Mouse (Mus musculus): Measurements from ENCODE around the gene Tmem18. TPM values are rescaled to one million over a fixed set of nuclear protein-coding genes. Genes with fewer than 3 reads are reported as not detected.

Gene Tmem18
- polyA plus RNA-seq, 1 experiment from 2014 or later: 25.8 TPM

- Histone ChIP-seq H3K9me3 (ENCODE audit: control insufficient read depth, low read length) (no peaks in the 10 kb centered on the region), H3K4me3 (ENCODE audit: low read depth, low read length) (no peak overlapping the region), H3K4me2 (ENCODE audit: low read depth, severe bottlenecking) (no peak overlapping the region), H3K36me3 (ENCODE audit: control insufficient read depth, insufficient read depth, low read length) (peaks cover 3% of the 10 kb centered on the region; the same call in 1 of the 2 replicates), H3K27me3 (ENCODE audit: control insufficient read depth, insufficient read depth, low read length) (no peaks in the 10 kb centered on the region), H3K4me1 (ENCODE audit: control insufficient read depth, insufficient read depth, low read length) (no peaks in the 10 kb centered on the region), H3K27ac (replicated peaks; ENCODE audit: low read depth, low read length) (no peak overlapping the region), H3K9ac (ENCODE audit: low read length) (no peak overlapping the region)
- no peak for DNase-seq (ENCODE audit: low spot score)
- WGBS: 85% methylated on average over 5 of the region's 5 CpGs
- no peak for ATAC-seq (ENCODE audit: insufficient number of reproducible peaks, low FRiP score, low TSS enrichment, low read depth)
Measured at GRCm38 (mm10) chr12:30591832-30592231, 7.6 kb downstream of the Tmem18 start.

- peak; percentile 69 for DNase-seq (ENCODE audit: low spot score)
- no peak overlapping the region for H3K4me3 ChIP-seq (ENCODE audit: low read depth, low read length)
- ATAC-seq (ENCODE audit: insufficient number of reproducible peaks, low FRiP score, low TSS enrichment, low read depth): no peak
- H3K4me1 ChIP-seq (ENCODE audit: control insufficient read depth, insufficient read depth, low read length): no peaks in the 10 kb centered on the region
- H3K4me2 ChIP-seq (ENCODE audit: low read depth, severe bottlenecking): no peak overlapping the region
- H3K36me3 ChIP-seq (ENCODE audit: control insufficient read depth, insufficient read depth, low read length): no peaks in the 10 kb centered on the region
- no peaks in the 10 kb centered on the region for H3K9me3 ChIP-seq (ENCODE audit: control insufficient read depth, low read length)
- 41% methylated on average over 8 of the region's 8 CpGs for WGBS
- no peaks in the 10 kb centered on the region for H3K27me3 ChIP-seq (ENCODE audit: control insufficient read depth, insufficient read depth, low read length)
- no peak overlapping the region for H3K9ac ChIP-seq (ENCODE audit: low read length)
- H3K27ac ChIP-seq (replicated peaks; ENCODE audit: low read depth, low read length): no peak overlapping the region
Measured at GRCm38 (mm10) chr12:30596818-30597407, 12.7 kb downstream of the Tmem18 start.

- ATAC-seq (ENCODE audit: insufficient number of reproducible peaks, low FRiP score, low TSS enrichment, low read depth) (no peak), DNase-seq (ENCODE audit: low spot score) (no peak)
- Histone ChIP-seq H3K4me3 (ENCODE audit: low read depth, low read length) (no peak overlapping the region), H3K36me3 (ENCODE audit: control insufficient read depth, insufficient read depth, low read length) (no peaks in the 10 kb centered on the region), H3K27me3 (ENCODE audit: control insufficient read depth, insufficient read depth, low read length) (no peaks in the 10 kb centered on the region), H3K9ac (ENCODE audit: low read length) (no peak overlapping the region), H3K9me3 (ENCODE audit: control insufficient read depth, low read length) (no peaks in the 10 kb centered on the region), H3K27ac (replicated peaks; ENCODE audit: low read depth, low read length) (no peak overlapping the region), H3K4me2 (ENCODE audit: low read depth, severe bottlenecking) (no peak overlapping the region), H3K4me1 (ENCODE audit: control insufficient read depth, insufficient read depth, low read length) (peaks cover 14% of the 10 kb centered on the region)
- WGBS: 71% methylated on average over 3 of the region's 3 CpGs
Measured at GRCm38 (mm10) chr12:30598955-30599354, 14.7 kb downstream of the Tmem18 start.

GRCm38 (mm10) chr12:30599474-30599873, 15.2 kb downstream of the Tmem18 start:
- Histone ChIP-seq H3K27ac (replicated peaks; ENCODE audit: low read depth, low read length) (no peak overlapping the region), H3K9ac (ENCODE audit: low read length) (no peak overlapping the region), H3K4me3 (ENCODE audit: low read depth, low read length) (no peak overlapping the region), H3K4me1 (ENCODE audit: control insufficient read depth, insufficient read depth, low read length) (peaks cover 17% of the 10 kb centered on the region), H3K4me2 (ENCODE audit: low read depth, severe bottlenecking) (no peak overlapping the region), H3K9me3 (ENCODE audit: control insufficient read depth, low read length) (no peaks in the 10 kb centered on the region), H3K36me3 (ENCODE audit: control insufficient read depth, insufficient read depth, low read length) (no peaks in the 10 kb centered on the region), H3K27me3 (ENCODE audit: control insufficient read depth, insufficient read depth, low read length) (no peaks in the 10 kb centered on the region)
- DNase-seq (ENCODE audit: low spot score) (no peak), ATAC-seq (ENCODE audit: insufficient number of reproducible peaks, low FRiP score, low TSS enrichment, low read depth) (no peak)
- 78% methylated on average over 2 of the region's 2 CpGs for WGBS

- H3K27ac ChIP-seq (replicated peaks; ENCODE audit: low read depth, low read length): no peak overlapping the region
- H3K36me3 ChIP-seq (ENCODE audit: control insufficient read depth, insufficient read depth, low read length): no peaks in the 10 kb centered on the region
- H3K27me3 ChIP-seq (ENCODE audit: control insufficient read depth, insufficient read depth, low read length): no peaks in the 10 kb centered on the region
- no peak overlapping the region for H3K4me3 ChIP-seq (ENCODE audit: low read depth, low read length)
- WGBS: 91% methylated on average over 2 of the region's 2 CpGs
- no peak overlapping the region for H3K4me2 ChIP-seq (ENCODE audit: low read depth, severe bottlenecking)
- ATAC-seq (ENCODE audit: insufficient number of reproducible peaks, low FRiP score, low TSS enrichment, low read depth) (no peak), DNase-seq (ENCODE audit: low spot score) (no peak)
- no peaks in the 10 kb centered on the region for H3K9me3 ChIP-seq (ENCODE audit: control insufficient read depth, low read length)
- H3K9ac ChIP-seq (ENCODE audit: low read length): no peak overlapping the region
- peaks cover 23% of the 10 kb centered on the region for H3K4me1 ChIP-seq (ENCODE audit: control insufficient read depth, insufficient read depth, low read length)
Measured at GRCm38 (mm10) chr12:30599997-30600396, 15.8 kb downstream of the Tmem18 start.

- Histone ChIP-seq H3K36me3 (ENCODE audit: control insufficient read depth, insufficient read depth, low read length) (no peaks in the 10 kb centered on the region), H3K4me1 (ENCODE audit: control insufficient read depth, insufficient read depth, low read length) (peaks cover 27% of the 10 kb centered on the region), H3K9me3 (ENCODE audit: control insufficient read depth, low read length) (no peaks in the 10 kb centered on the region), H3K27ac (replicated peaks; ENCODE audit: low read depth, low read length) (peak overlapping the region; percentile 64), H3K4me2 (ENCODE audit: low read depth, severe bottlenecking) (no peak overlapping the region), H3K4me3 (ENCODE audit: low read depth, low read length) (no peak overlapping the region), H3K27me3 (ENCODE audit: control insufficient read depth, insufficient read depth, low read length) (no peaks in the 10 kb centered on the region), H3K9ac (ENCODE audit: low read length) (no peak overlapping the region)
- DNase-seq (ENCODE audit: low spot score): peak; percentile 66
- peak; percentile 72; the same call in 1 of the 2 replicates for ATAC-seq (ENCODE audit: insufficient number of reproducible peaks, low FRiP score, low TSS enrichment, low read depth)
- 26% methylated on average over 9 of the region's 9 CpGs for WGBS
Measured at GRCm38 (mm10) chr12:30604012-30604411, 19.8 kb downstream of the Tmem18 start.

DNA sequence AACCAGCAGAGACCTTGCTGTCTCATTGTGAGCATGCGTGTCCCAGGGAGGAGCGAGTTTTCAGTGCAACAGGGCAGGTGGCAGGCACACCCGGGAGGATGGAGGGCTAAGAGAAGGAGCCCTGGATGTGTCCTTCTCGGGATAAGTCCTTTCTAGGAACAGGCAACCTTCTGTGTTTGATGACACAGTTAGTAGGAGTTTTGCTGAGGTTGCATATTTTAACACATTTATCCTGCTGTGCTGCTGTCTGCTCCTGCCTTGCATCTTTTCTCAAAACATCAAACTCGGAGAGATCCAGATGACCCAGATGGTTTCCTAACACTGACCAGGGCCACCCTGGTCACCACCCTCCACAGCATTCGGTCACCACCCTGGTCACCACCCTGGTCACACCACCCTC, 20.6 kb downstream of the Tmem18 start:
- peaks cover 27% of the 10 kb centered on the region for H3K4me1 ChIP-seq (ENCODE audit: control insufficient read depth, insufficient read depth, low read length)
- WGBS: 71% methylated on average over 6 of the region's 6 CpGs
- no peak for ATAC-seq (ENCODE audit: insufficient number of reproducible peaks, low FRiP score, low TSS enrichment, low read depth)

GRCm38 (mm10) chr12:30605941-30606340, 21.7 kb downstream of the Tmem18 start:
- Histone ChIP-seq H3K9me3 (ENCODE audit: control insufficient read depth, low read length) (no peaks in the 10 kb centered on the region), H3K9ac (ENCODE audit: low read length) (no peak overlapping the region), H3K36me3 (ENCODE audit: control insufficient read depth, insufficient read depth, low read length) (no peaks in the 10 kb centered on the region), H3K4me3 (ENCODE audit: low read depth, low read length) (no peak overlapping the region), H3K27ac (replicated peaks; ENCODE audit: low read depth, low read length) (no peak overlapping the region), H3K4me1 (ENCODE audit: control insufficient read depth, insufficient read depth, low read length) (peaks cover 27% of the 10 kb centered on the region), H3K4me2 (ENCODE audit: low read depth, severe bottlenecking) (no peak overlapping the region), H3K27me3 (ENCODE audit: control insufficient read depth, insufficient read depth, low read length) (no peaks in the 10 kb centered on the region)
- DNase-seq (ENCODE audit: low spot score) (no peak), ATAC-seq (ENCODE audit: insufficient number of reproducible peaks, low FRiP score, low TSS enrichment, low read depth) (no peak)
- 88% methylated on average over 6 of the region's 6 CpGs for WGBS

More for the DNA sequence above, 20.6 kb downstream of the Tmem18 start:
- no peak overlapping the region for H3K4me3 ChIP-seq (ENCODE audit: low read depth, low read length)
- no peaks in the 10 kb centered on the region for H3K9me3 ChIP-seq (ENCODE audit: control insufficient read depth, low read length)
- no peaks in the 10 kb centered on the region for H3K27me3 ChIP-seq (ENCODE audit: control insufficient read depth, insufficient read depth, low read length)
- no peak for DNase-seq (ENCODE audit: low spot score)
- no peak overlapping the region for H3K27ac ChIP-seq (replicated peaks; ENCODE audit: low read depth, low read length)
- H3K9ac ChIP-seq (ENCODE audit: low read length): no peak overlapping the region
- H3K4me2 ChIP-seq (ENCODE audit: low read depth, severe bottlenecking): 0 out of 2 replicates have a peak overlapping the region, but pooled peaks have one; percentile 4
- no peaks in the 10 kb centered on the region for H3K36me3 ChIP-seq (ENCODE audit: control insufficient read depth, insufficient read depth, low read length)

- H3K9ac ChIP-seq (ENCODE audit: low read length): no peak overlapping the region
- no peak overlapping the region for H3K4me2 ChIP-seq (ENCODE audit: low read depth, severe bottlenecking)
- H3K9me3 ChIP-seq (ENCODE audit: control insufficient read depth, low read length): no peaks in the 10 kb centered on the region
- H3K4me1 ChIP-seq (ENCODE audit: control insufficient read depth, insufficient read depth, low read length): peaks cover 27% of the 10 kb centered on the region
- H3K36me3 ChIP-seq (ENCODE audit: control insufficient read depth, insufficient read depth, low read length): no peaks in the 10 kb centered on the region
- H3K27me3 ChIP-seq (ENCODE audit: control insufficient read depth, insufficient read depth, low read length): no peaks in the 10 kb centered on the region
- no peak for DNase-seq (ENCODE audit: low spot score)
- WGBS: 82% methylated on average over 8 of the region's 8 CpGs
- no peak for ATAC-seq (ENCODE audit: insufficient number of reproducible peaks, low FRiP score, low TSS enrichment, low read depth)
- H3K4me3 ChIP-seq (ENCODE audit: low read depth, low read length): no peak overlapping the region
- H3K27ac ChIP-seq (replicated peaks; ENCODE audit: low read depth, low read length): no peak overlapping the region
Measured at GRCm38 (mm10) chr12:30606743-30607142, 22.5 kb downstream of the Tmem18 start.

All from limb, embryonic 11.5 days (tissue).